Mouse (Mus musculus) embryonic fibroblast, embryonic 13.5 days (primary cell): ENCODE data around the gene Csmd2.

Source experiments
- CTCF ChIP-seq: IDR thresholded peaks from 2 replicates; pipeline ENCODE4 v1.5.1; 2011; ENCODE audit warnings: mild to moderate bottlenecking, control low read depth, low read length, moderate library complexity, borderline replicate concordance; ENCODE audit not compliant: insufficient read depth
- POLR2A ChIP-seq: IDR thresholded peaks from 2 replicates; pipeline ENCODE4 v1.6.1; 2011; ENCODE audit warnings: low read depth, mild to moderate bottlenecking, control low read depth, low read length, moderate library complexity

DNA sequence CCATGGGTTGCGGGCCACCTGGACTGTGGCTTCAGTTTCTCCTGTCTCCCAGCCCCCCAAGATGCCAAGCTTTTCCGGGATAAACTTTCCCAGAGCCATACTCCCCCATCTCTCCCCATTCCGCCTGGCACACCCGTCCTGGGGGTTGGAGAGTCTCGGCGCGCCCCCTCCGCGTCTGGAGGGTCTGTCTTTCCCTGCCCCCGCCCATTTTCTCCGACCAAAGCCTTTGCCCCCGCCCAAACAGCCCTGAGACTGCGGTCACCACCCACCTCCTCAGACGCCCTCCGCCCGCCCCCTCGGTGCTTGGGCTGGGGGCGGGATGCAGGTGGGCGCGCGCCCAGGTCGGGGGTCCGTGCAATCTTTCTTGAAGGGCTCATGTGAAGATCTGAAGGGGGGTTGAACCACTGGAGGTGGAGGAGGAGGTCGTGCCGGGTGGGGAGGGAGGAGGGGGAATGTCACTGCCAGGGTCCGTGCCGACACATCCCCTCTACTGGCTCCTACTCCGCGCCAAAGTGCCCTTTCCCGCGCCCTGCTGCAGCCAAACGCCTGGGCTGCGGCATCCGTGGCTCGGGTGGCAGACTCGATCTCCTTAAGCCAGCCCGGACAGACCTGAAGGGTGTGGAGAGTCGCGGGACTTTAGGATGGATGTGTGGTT, 996 bp downstream of the Csmd2 start:
- TF ChIP-seq POLR2A: no peak
- no peak for TF ChIP-seq CTCF
